ENCODE assay signal across 8 mouse cellular contexts in the genomic region with DNA sequence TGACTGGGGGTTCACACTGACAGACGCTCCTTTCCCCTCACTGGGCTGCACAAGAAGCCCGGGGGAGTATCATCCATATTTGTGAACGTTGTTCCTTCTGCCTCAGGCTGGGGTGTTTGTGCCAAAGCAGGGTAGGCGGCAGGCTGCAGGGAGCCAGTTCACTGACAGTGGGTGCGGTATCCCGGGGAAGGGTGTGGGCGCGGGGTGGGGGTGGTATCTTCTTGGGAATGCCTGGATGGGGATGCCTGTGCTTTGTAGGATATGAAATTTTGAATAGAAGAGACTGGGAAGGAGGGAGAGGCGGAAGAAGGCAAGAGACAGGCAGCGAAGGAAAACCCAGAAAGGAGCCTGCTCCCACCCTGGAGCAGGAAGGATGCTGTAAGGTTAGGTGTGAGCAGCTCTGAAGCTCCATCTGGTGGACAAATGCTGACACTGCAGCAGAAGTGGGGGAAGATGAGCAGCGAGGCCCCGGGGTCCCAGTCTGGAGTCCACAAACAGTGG. TPM values are rescaled to one million over a fixed set of nuclear protein-coding genes. Genes with fewer than 3 reads are reported as not detected.
DNase-seq lines count a peak whose midpoint lies in the region; ATAC-seq and TF ChIP-seq lines count a peak whose summit lies in the region.

No protein-coding gene starts in this region.

- WGBS in forebrain, embryonic 11.5 days = 36% methylated on average over 12 of the region's 12 CpGs
- 28% methylated on average over 12 of the region's 12 CpGs for WGBS in hindbrain, postnatal 0 days
- 33% methylated on average over 12 of the region's 12 CpGs for WGBS in midbrain, postnatal 0 days

- 0 out of 2 replicates have a peak, but pooled peaks have one; percentile 27 for ATAC-seq in forebrain, embryonic 11.5 days (replicated peaks; ENCODE audit: low FRiP score)
- ATAC-seq in hindbrain, postnatal 0 days = peak; percentile 68; the same call in 1 of the 2 replicates
- ATAC-seq in midbrain, postnatal 0 days (ENCODE audit: low FRiP score) = peak; percentile 72

- H3K27me3 ChIP-seq in forebrain, embryonic 11.5 days (ENCODE audit: control insufficient read depth, insufficient read depth, low read length) = no peaks in the 10 kb centered on the region
- no peaks in the 10 kb centered on the region for H3K27me3 ChIP-seq in hindbrain, postnatal 0 days (ENCODE audit: insufficient read depth, low read length)
- H3K27me3 ChIP-seq in midbrain, postnatal 0 days (ENCODE audit: insufficient read depth, low read length) = no peaks in the 10 kb centered on the region

- no peak overlapping the region for H3K4me3 ChIP-seq in forebrain, embryonic 11.5 days (ENCODE audit: low read depth, low read length)
- no peak overlapping the region for H3K4me3 ChIP-seq in hindbrain, postnatal 0 days (ENCODE audit: low read length)
- 0 out of 2 replicates have a peak overlapping the region, but pooled peaks have one; percentile 6 for H3K4me3 ChIP-seq in midbrain, postnatal 0 days (ENCODE audit: low read depth, low read length)

- H3K9me3 ChIP-seq in forebrain, embryonic 11.5 days (ENCODE audit: control insufficient read depth, low read length) = no peaks in the 10 kb centered on the region
- H3K9me3 ChIP-seq in hindbrain, postnatal 0 days (ENCODE audit: low read length) = no peaks in the 10 kb centered on the region
- H3K9me3 ChIP-seq in midbrain, postnatal 0 days (ENCODE audit: low read length) = no peaks in the 10 kb centered on the region

- no peaks in the 10 kb centered on the region for H3K36me3 ChIP-seq in forebrain, embryonic 11.5 days (ENCODE audit: control insufficient read depth, insufficient read depth, low read length)
- no peaks in the 10 kb centered on the region for H3K36me3 ChIP-seq in hindbrain, postnatal 0 days (ENCODE audit: insufficient read depth, low read length)
- H3K36me3 ChIP-seq in midbrain, postnatal 0 days (ENCODE audit: insufficient read depth, low read length) = no peaks in the 10 kb centered on the region

- no peak for TF ChIP-seq POLR2A in brain, embryonic 14.5 days (IDR thresholded peaks at IDR 0.05; ENCODE audit: borderline replicate concordance, extremely low read depth, insufficient read depth, insufficient read length, poor library complexity, severe bottlenecking)

- DNase-seq in heart, adult 18-20 months = peak; percentile 45 to 78
- no peak for DNase-seq in heart, adult 11 months
- DNase-seq in brain, embryonic 14.5 days (ENCODE audit: low read depth) = peak; percentile 79
- peak; percentile 86 for DNase-seq in forebrain, embryonic 11.5 days (ENCODE audit: low spot score)
- DNase-seq in hindbrain, postnatal 0 days (ENCODE audit: low spot score) = peak; percentile 82
- peak; percentile 78 to 90 for DNase-seq in left cerebral cortex, postnatal 25 days (ENCODE audit: low spot score in 2 of 2)
- peak; percentile 76 for DNase-seq in midbrain, postnatal 0 days (ENCODE audit: low spot score)
- peak; percentile 18 to 51 for DNase-seq in spleen, postnatal 14 days (ENCODE audit: low spot score in 2 of 2)

- H3K27ac ChIP-seq in forebrain, embryonic 11.5 days (ENCODE audit: low read depth, low read length) = no peak overlapping the region
- H3K27ac ChIP-seq in hindbrain, postnatal 0 days = no peak overlapping the region
- no peak overlapping the region for H3K27ac ChIP-seq in midbrain, postnatal 0 days (ENCODE audit: low read depth, low read length)

- peak; percentile 97 for TF ChIP-seq CTCF in brain, embryonic 14.5 days (IDR thresholded peaks at IDR 0.05; ENCODE audit: borderline replicate concordance, extremely low read depth, insufficient read depth, insufficient read length)
- TF ChIP-seq CTCF in hindbrain, postnatal 0 days (IDR thresholded peaks at IDR 0.05; ENCODE audit: low read depth) = peak; percentile 98
- peak; percentile 98 for TF ChIP-seq CTCF in midbrain, postnatal 0 days (IDR thresholded peaks at IDR 0.05)

- H3K4me2 ChIP-seq in forebrain, embryonic 11.5 days (ENCODE audit: low read depth, low read length, severe bottlenecking) = no peak overlapping the region
- H3K4me2 ChIP-seq in hindbrain, postnatal 0 days (ENCODE audit: low read depth, low read length) = peak overlapping the region; percentile 30
- peak overlapping the region; percentile 35 for H3K4me2 ChIP-seq in midbrain, postnatal 0 days (ENCODE audit: low read depth, low read length, poor library complexity, severe bottlenecking)

- H3K9ac ChIP-seq in forebrain, embryonic 11.5 days (ENCODE audit: low read length) = no peak overlapping the region
- H3K9ac ChIP-seq in hindbrain, postnatal 0 days (replicated peaks; ENCODE audit: low read length) = no peak overlapping the region
- peak overlapping the region; percentile 33; the same call in 1 of the 2 replicates for H3K9ac ChIP-seq in midbrain, postnatal 0 days (replicated peaks; ENCODE audit: low read length, poor library complexity, severe bottlenecking)

- intact Hi-C loops in left cerebral cortex, postnatal 25 days (cut with DNase I) = loop anchor here (1.0 to 2.0 kb wide), 3 partner anchors 39 to 185 kb away; a partner anchor contains a TSS

- no peaks in the 10 kb centered on the region; the same call in 1 of the 2 replicates for H3K4me1 ChIP-seq in forebrain, embryonic 11.5 days (replicated peaks; ENCODE audit: control insufficient read depth, insufficient read depth, low read length)
- H3K4me1 ChIP-seq in hindbrain, postnatal 0 days (ENCODE audit: insufficient read depth, low read length) = no peaks in the 10 kb centered on the region
- H3K4me1 ChIP-seq in midbrain, postnatal 0 days (ENCODE audit: insufficient read depth, low read length) = no peaks in the 10 kb centered on the region

RNA-seq across cellular contexts. Expression of a gene that starts 14.8 kb away (rescaled TPM):
- not detected for total RNA-seq in heart, adult 18-20 months (2021)
- not detected in 2 replicates for polyA plus RNA-seq in brain, embryonic 14.5 days (2012; rRNA removed)
- polyA plus RNA-seq in forebrain, embryonic 11.5 days (2014; fragmentation: Nextera tagmentation; extraction: Ambion mirVana) = not detected in 2 replicates
- not detected in 2 replicates for total RNA-seq in hindbrain, postnatal 0 days (2014; rRNA removed)
- not detected in 2 replicates for polyA plus RNA-seq in hindbrain, postnatal 0 days (2015; fragmentation: Nextera tagmentation; extraction: Ambion mirVana)
- not detected for total RNA-seq in left cerebral cortex, postnatal 25 days (2021)
- total RNA-seq in midbrain, postnatal 0 days (2014; rRNA removed) = not detected in 2 replicates
- polyA plus RNA-seq in midbrain, postnatal 0 days (2015; fragmentation: Nextera tagmentation; extraction: Ambion mirVana) = not detected in 2 replicates

RNA-seq across cellular contexts. Expression of a gene that starts 38.7 kb away (rescaled TPM):
- total RNA-seq in heart, adult 18-20 months (2021) = not detected
- 9.9 and 10.2 TPM in 2 replicates for polyA plus RNA-seq in brain, embryonic 14.5 days (2012; rRNA removed)
- 0.24 TPM in 1 of 2 replicates, not detected in the other for polyA plus RNA-seq in forebrain, embryonic 11.5 days (2014; fragmentation: Nextera tagmentation; extraction: Ambion mirVana)
- total RNA-seq in hindbrain, postnatal 0 days (2014; rRNA removed) = 27.0 and 28.0 TPM in 2 replicates
- polyA plus RNA-seq in hindbrain, postnatal 0 days (2015; fragmentation: Nextera tagmentation; extraction: Ambion mirVana) = 6.5 and 6.8 TPM in 2 replicates
- total RNA-seq in left cerebral cortex, postnatal 25 days (2021) = 10 to 100 TPM; 31.5 to 32.7 TPM
- total RNA-seq in midbrain, postnatal 0 days (2014; rRNA removed) = 26.5 and 28.0 TPM in 2 replicates
- 7.2 and 9.4 TPM in 2 replicates for polyA plus RNA-seq in midbrain, postnatal 0 days (2015; fragmentation: Nextera tagmentation; extraction: Ambion mirVana)

RNA-seq across cellular contexts. Expression of a gene that starts 59.9 kb away (rescaled TPM):
- 10 to 100 TPM; 75.4 to 90.8 TPM for total RNA-seq in heart, adult 18-20 months (2021)
- 305 and 557 TPM in 2 replicates for polyA plus RNA-seq in brain, embryonic 14.5 days (2012; rRNA removed)
- polyA plus RNA-seq in forebrain, embryonic 11.5 days (2014; fragmentation: Nextera tagmentation; extraction: Ambion mirVana) = 33.0 and 43.1 TPM in 2 replicates
- total RNA-seq in hindbrain, postnatal 0 days (2014; rRNA removed) = 473 and 516 TPM in 2 replicates
- polyA plus RNA-seq in hindbrain, postnatal 0 days (2015; fragmentation: Nextera tagmentation; extraction: Ambion mirVana) = 966 and 1,028 TPM in 2 replicates
- total RNA-seq in left cerebral cortex, postnatal 25 days (2021) = 100 to 1,000 TPM; 323 to 328 TPM
- 673 and 700 TPM in 2 replicates for total RNA-seq in midbrain, postnatal 0 days (2014; rRNA removed)
- 1,369 and 1,377 TPM in 2 replicates for polyA plus RNA-seq in midbrain, postnatal 0 days (2015; fragmentation: Nextera tagmentation; extraction: Ambion mirVana)

Comparison
In these comparisons a context has a peak if more than half of its experiments do, and no peak if none do; other contexts are left out.
1. RNA of a gene that starts 38.7 kb away (total RNA-seq): 31.5 to 32.7 TPM in left cerebral cortex, postnatal 25 days, 27.0 to 28.0 TPM in hindbrain, postnatal 0 days and 26.5 to 28.0 TPM in midbrain, postnatal 0 days; not detected in heart, adult 18-20 months; every median in the first group is over 10 times any median in the second.
2. Peak in every context shown above with its lines, with median percentiles within 50 percentile points of each other: CTCF ChIP-seq and ATAC-seq.